Mouse (Mus musculus) urinary bladder, postnatal 36 days (tissue): ENCODE measurements at regions not wholly inside any gene's neighbourhood (a gene's known extent, or its start where the extent isn't known, plus 50 kb on each side); places are given as distances from the start of the nearest gene placed in this dataset.
"Not testable (repeated sequence)": the region's sequence is repeated elsewhere in the genome, so short reads cannot be mapped to it uniquely, and the experiment has no call there.

ENCODE experiments used
- DNase-seq, 2 experiments: peaks; one replicate each; pipeline ENCODE4 v3.0.0; 2022; ENCODE audit warnings: low spot score in 2 of 2, mixed read lengths in 1 of 2

DNA sequence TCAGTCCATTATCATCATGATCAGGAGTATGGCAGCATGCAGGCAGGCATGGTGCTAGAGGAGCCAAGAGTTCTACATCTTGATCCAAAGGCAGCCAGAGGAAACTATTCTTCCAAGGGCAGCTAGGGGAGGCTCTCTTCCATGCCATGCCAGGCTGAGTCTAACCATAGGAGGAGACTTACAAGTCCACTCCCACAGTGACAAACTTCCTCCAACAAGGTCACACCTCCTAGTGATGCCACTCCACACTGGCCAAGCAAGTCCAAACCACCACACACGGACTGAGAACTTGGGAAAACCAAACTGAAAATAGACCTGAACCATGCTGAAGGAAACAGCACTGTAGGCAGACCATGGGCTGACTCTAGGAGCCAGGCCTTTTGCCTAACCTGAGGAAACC, 197.4 kb downstream of the Prex1 start:
- DNase-seq: no peak

DNA sequence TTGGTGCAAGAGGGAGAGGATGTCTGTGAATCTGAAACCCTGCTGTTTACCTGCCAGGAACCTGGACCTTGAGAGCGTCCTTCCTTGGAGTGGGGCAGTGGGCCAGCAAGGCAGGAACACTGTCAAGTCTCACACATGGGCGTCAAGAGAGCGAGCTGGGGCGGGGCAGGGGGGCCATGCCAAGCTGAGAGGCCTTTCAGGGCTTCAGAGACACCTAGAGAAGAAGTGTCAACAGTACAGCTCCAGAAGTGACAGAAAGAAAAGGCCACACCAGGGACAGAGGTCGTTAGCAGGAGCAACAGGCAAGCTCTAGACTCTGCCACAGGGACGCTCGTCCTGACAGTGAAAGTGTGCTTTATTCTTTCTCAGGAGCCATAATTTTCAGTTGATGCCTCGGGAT, 199.0 kb downstream of the Prex1 start:
- DNase-seq: no peak

DNA sequence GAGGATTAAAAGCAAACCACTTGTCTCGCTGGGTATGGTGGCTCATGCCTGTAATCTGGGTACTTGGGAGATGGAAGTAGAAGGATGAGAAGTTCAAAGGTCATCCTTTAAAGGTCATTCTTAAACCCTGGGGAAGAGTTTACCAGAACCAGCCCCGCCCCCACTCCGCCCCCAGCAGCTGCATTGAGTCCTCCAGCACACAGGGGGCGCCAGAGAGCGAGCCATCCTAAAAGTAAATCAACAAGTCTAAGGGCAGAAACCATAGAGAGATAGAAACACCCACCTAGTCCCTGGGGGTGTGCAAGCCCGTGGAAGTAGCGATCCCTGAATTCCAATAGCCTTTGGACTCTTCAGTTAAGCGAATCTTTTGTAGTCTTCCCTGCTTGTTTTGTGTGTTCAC, 201.1 kb downstream of the Prex1 start:
- no peak for DNase-seq

DNA sequence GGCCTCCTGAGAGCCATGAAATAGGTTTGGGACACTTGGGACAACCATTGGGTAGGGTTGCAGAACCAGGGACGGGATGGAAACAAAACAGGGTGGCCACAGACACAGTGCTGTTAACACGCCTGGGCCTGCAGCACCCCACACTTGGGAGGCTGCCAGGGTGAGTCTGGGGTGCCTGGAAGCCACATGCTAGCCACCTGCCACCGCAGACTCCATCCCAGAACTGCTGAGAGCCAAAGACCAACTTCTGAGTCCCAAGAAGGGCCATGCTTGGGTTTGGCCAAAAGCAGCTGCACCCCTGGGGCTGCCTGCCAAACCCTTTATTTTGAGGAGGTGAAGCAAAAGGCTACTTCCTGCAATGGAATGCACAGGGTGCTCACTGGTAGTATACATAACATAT, 202.2 kb downstream of the Prex1 start:
- not testable (repeated sequence) for DNase-seq

DNA sequence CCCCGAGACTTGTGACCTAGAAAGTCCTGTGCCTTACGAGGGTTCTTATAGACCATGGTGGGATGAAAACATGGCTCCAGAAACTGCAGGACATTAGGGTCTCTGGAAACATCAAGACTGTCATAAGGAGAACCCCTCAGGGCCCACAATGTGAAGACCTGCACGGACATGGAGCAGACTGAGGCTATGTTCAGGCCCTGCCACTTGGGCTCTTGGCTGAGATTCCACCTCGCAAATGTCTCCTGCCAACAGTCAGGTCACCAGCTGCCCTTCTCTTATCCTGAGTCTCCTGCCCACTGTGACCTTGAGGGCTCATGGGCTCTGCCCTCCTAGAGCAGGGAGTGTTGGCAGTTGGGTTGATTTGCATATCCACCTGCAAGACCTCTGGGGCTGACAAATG, 202.9 kb downstream of the Prex1 start:
- no peak for DNase-seq

DNA sequence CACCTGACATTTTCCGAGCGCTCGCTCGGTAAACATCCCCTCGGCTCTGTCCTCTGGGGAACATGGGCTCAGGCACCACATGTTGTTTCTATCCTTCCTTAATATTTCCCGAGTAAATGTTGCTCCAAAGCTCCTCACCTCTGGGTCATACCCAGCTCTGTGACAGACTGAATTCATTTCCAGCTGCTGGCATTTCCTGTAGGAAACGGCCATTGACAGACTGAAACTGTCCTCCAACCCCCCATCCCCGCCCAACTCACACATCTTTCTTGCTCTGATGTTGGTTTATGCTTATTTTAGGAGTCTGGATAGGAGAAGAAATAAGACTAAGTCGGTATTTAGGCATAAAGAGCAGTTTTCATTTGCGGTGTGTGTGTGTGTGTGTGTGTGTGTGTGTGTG, 204.0 kb downstream of the Prex1 start:
- no peak for DNase-seq

DNA sequence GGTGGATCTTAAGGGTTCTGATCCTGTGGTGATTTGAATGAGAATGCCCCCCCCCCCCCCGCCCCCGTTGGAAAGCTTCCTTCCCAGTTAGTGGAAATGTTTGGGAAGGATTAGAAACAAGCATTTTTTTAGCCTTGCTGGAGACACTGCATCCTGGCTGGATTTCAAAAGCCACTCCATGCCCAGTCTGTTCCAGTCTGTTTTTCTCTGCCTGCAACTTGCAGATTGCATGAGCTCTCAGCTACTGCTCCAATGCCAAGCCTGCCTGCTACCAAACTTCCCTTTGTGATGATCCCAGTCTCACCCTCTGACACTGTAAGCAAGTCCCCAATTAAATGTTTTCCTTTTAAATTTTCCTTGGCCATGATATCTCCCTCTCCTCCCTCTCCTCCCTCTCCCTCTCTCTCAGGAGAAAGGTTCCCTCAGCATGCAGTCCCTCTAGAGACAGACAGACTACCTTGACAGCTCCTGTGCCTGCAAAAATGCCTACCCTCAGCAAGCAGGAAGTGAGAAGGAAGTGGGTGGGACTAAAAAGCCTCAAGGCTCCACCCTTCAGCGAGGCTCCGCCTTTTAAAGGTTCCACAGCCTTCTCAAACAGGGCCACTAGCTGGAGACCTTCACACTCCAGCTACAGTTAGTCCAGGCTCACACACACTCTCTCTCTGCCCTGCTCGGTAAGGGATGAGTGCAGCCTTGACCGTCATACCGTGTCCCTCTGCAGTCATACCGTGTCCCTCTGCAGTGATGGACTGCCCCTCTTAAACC, 204.8 kb downstream of the Prex1 start:
- DNase-seq: no peak

DNA sequence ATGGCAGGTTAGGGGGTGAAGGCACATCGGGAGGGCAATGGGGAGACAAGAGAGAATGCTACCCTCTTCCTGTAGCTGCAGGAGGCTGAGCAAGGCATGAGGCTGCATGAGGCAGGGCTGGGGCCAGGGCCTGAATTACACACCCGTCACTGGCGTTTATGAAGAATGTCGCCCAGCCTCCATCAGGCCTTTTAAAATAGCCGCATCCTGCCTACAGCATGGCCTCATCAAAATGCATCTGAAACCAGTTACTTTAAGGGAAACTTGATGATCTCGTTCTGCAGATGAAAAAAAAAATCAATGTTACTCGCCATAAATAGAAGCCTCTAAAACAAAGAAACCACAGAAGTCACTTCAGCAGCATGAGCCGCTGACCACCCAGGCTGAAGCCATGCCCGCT, 208.3 kb downstream of the Prex1 start:
- no peak for DNase-seq

DNA sequence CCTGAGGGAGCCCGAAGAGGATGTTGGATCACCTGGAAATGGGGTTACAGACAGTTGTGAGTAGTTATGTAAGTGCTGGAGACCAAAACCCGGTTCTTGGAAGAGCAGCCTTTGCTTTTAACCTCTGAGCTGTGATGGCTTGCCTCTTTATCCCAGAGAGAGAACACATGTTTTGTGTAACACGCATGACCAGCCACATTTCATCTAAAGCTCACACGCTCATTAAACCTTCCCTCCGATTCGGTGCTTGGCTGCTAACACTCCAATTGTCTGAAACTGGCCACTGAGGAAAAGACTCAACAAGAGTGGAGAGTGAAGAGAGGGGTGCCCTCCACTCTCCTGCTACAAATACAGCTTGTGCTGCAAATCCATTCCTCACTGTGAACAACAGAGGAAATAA, 210.0 kb downstream of the Prex1 start:
- DNase-seq: no peak

DNA sequence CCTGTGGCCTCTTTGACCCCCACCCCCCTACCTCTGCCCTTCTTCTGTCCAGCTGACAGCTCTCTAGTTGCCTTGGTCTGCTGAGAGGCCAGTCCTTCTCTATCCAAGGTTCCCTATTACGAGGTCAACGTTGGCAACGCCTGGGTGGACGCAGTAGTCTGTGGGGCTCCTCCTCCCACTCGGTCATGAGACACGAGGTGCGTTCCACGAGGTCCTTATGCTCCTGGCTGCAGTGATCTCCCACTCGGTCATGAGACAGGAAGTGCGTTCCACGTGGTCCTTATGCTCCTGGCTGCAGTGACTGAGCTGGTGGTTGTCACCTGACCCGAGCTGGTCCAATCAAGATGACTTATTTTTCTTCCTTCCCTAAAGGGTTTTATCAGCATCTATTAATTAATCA, 220.7 kb downstream of the Prex1 start:
- DNase-seq: no peak

DNA sequence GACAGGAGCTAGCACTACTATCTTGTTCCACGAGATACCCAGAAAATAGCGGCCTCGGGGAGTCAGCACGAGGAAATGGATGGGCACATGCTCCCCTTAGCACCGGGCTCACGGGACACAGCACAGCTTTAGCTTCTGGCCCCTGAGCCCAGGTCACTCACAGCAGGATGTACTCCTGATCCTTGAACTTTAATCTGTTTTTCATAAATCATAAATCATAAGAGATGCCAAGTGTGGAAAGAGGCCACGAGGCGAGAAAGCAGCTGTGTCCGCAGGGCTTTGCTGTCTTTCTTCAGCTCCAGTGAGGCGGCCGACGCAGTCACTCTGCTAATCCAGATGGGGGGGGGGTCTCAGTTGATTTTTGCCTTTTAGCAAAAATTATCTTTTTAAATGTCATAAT, 221.2 kb downstream of the Prex1 start:
- DNase-seq: no peak

DNA sequence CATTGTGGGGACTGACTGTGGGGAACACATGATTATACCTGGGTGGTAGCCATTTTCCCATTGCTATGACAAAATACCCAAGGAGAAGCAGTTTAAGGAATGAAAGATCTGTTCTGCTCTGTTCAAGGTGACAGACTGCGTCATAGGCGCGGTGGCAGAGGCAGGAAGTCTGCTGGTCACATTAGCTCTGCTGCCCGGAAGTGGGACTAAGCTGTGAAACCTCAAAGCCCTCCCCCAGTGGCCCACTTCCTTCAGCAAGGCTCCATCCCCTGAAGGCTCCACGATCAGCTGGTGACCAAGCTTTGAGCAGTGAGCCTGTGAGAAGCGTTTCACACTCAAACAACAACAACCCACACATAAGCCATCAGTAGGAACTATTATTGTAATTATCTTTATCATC, 221.8 kb downstream of the Prex1 start:
- no peak for DNase-seq

DNA sequence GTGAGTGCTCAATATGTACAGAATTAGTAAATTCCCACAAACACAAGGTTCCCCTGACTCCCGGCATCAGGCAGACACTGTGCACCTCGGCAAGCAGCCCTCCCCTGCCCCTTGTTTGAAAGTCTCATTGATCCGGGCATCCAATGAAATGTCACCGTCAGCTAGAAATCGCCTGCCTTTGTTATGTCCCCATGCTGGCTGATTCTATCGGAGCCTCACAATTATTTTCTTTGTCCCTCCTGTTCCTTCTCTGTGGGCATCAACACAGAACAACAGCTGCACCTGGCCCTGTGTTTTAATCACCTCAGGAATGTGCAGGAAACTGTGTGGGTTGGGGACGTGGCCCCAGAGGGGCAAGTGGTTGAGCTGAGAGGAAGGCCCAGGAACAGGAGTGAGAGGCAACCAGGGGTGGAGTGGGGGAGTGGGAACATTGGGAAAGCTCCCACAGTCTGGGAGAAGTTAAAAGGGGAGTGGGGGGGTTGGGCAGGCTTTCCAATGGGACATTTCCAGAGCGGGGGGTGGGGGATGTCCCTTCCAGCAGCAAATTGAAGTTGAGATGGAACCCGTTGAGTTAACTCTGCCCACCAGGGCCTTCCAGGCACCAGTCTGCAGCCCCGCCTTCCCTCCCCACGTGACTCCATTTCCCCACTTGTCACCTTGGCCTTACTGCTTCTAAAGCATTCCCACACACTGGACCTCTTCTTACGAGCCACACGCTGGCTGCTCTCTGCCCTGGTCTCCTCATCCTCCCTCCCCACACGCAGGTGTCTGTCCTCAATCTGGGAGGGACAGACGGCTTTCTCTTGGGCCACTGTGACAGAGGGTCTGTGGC, 224.4 kb downstream of the Prex1 start:
- DNase-seq: no peak

DNA sequence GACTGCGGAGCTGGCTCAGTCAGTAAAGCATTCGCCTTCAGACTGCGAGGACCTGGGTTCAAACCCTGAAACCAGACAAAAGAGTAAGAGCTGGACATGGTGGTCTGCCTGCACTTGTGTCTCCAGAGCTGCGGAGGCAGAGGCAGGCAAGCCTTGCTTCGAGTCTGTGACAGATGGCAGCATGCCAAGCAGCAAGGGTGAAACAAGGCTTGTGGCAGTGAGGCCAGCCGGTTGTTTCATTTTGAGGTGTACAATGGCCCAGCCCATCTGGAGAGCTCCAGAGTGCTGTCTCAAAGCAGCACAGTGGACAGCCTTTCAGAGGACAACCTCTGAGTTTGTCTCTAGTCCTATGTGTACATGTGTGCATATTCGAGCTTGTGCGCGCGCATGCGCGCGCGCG, 225.9 kb downstream of the Prex1 start:
- no peak for DNase-seq

DNA sequence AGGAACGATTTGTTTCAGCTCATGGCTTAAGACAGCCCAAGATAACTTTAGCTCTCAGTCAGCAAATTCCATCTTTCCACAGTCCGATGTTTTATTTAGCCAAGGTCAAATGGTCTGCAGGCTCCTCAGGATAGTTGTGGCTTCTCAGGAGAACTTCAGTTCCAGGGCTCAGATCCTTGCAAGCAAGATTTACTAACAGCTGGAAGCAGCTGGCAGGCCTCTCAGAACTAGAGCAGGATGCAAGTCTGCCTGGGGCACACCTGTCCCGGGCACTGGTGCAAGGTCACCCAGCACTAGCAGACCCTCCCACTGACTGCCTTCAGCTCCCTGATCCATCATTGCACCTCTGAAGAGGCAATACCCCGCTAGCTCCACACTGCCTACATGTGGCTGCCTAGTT, 227.8 kb downstream of the Prex1 start:
- DNase-seq: no peak

DNA sequence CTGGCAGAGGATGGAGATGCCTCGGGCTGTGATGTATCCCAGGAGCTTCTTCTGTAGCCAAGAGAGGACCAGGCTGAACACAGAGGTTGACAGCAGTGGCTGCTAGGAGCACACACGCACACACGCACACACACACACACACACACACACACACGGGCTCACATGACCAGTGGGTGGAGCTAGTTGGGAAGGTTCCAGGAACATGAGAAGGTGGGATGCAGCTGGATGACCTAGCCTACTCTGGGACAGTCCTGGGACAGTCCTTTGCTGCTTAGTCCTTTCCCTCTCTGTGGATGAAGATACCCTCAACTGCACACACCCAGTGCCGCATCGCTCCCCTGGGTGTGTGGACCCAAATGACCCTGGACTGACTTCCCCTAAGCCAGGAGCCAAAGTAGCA, 228.3 kb downstream of the Prex1 start:
- DNase-seq: no peak

DNA sequence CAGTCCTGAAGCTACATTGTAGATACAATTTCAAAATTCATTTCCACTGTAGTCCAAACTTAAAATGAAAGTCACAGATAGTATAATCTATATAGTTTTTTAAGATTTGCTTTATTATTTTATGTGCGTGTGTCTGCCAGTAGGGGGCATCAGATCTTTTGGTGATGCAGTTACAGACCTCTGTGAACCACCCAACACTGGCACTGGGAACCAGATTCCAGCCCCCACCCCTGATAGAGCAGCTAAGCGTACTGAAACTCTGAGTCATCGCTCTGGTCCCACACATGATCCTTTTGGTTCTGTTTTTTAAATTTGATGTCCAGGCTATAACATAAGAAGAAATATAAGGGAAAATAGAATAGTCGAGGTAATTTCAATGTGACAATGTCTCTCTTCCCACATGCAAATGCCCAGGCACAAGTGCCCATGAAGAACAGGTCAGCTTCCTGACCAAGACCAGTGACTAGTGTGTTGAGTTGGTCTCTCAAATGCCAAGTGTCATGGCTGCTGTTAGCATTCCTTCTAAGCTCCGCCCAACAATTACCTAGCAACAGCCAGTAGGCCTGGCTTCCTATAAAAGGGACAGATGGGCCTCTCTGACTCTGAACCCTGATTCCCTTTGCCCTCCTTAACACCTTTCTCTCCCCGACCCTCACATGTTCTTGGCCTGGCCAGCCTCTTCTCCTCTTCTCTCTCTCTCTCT, 229.9 kb downstream of the Prex1 start:
- DNase-seq: no peak

DNA sequence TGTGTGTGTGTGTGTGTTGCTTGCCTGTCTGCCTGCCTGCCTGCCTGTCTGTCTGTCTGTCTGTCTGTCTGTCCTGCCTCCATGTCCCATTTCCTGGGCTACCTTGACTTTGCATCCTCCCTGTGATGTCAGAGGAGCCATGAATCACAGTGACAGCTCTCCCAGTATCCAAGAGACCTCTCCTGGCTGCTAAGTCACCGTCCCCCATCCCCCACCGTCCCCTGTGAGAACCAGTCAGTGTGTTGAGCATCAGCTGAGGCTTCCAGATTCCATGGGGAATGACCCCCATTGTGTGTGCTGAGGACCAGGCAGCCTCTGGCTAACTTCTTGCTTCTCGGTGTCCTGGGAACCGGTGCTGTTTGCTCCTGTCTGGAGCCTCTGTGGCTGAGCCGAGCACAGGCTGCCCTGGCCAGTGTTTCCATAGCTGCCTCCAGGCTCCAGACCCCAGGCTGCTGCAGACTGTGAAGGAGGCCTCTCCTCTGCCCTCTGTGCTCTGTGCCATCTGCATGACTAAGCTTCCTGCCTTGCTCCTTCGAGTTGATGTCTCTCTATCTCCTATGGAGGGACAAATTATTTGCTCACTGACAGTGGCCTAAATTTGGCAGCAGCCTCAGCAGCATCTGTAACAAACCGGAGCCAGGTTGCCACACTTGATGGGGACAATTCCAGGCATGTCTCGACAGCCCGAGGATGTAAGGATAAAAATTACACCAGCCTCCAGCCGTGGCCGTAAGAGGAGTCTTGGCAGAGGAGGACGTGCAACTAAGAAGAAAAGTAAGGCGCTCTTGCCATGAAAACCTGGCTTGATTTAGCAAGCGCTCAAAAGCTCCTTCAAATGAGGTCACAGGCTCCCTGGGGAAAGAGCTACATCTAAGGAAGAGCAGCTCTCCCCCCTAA, 230.7 kb downstream of the Prex1 start:
- DNase-seq: peak in 1 of 2 experiments; percentile 9

DNA sequence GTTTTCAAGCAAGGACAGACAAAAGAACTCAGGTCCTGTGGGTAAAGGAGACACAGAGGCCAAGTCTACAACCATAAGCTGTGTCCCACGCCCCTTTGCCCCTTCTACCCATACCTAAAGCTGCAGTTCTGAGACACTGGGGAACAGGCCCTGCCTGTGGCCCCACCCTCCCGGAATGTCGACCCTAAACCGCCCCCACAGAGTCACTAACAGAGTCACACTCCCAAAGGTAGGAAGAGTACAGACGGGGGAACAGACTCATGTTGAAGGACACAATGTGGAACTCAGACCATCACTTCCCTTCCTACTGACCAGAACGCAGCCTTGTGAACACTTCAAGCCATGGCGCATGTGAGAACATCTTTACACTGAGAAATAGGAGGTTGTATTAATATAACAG, 231.9 kb downstream of the Prex1 start:
- no peak for DNase-seq

DNA sequence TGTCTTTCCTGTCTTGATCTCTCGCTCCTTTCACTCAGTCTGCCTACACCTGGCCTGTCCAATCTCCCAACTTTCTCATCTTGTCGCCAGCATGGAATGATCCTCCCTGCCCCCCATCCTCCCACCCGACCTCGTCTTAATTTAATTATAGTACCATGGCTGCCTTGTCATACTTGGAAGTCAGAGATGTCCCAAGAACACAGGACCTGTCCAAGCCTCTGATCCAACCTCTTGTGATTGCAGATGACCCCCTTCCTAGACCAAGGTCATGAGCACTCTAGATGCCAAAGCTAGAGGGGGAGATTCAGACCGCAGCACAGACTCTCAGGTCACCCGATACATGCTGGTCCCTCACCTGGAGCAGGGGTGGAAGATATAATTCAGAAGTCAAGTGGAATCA, 232.3 kb downstream of the Prex1 start:
- DNase-seq: no peak

DNA sequence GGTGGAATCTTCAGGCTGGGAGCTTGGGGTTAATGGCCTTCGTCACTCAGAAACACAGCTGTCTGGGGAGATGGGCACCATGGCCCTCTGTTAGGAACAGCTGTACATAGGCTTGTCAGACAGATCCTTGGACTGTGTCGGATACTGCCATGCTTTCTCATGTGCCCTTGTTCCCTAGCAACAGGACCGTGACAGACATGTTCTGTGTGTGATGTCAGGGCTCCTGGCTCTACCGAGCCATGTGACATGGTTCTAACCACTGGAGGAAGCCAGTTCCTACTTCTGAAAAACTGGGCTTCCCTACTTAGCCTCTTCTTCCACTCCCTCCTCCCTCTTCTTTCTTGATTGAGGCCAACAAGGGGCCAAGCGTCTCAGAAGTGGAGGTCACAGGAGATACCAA, 232.7 kb downstream of the Prex1 start:
- DNase-seq: no peak

DNA sequence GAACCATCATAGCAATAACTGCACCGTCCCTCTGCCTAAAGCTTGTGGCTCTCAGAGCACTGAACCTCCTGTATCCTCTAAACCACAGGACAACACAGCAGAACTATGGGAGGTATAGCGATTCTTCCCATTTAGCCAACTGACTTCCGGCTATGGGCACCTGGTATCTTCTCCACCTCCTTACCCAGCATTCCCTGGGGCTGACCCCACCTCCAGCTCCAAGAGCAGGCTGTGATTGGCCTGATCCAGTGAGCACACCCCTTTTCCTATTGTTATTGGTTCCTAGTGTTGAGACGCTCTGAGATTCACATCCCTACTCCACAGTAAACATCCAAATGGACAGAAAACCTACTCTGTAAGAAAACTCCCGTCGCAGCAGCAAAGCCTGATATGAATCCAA, 236.7 kb downstream of the Prex1 start:
- DNase-seq: no peak
